ENCODE assay signal across 9 mouse cellular contexts in the genomic region with DNA sequence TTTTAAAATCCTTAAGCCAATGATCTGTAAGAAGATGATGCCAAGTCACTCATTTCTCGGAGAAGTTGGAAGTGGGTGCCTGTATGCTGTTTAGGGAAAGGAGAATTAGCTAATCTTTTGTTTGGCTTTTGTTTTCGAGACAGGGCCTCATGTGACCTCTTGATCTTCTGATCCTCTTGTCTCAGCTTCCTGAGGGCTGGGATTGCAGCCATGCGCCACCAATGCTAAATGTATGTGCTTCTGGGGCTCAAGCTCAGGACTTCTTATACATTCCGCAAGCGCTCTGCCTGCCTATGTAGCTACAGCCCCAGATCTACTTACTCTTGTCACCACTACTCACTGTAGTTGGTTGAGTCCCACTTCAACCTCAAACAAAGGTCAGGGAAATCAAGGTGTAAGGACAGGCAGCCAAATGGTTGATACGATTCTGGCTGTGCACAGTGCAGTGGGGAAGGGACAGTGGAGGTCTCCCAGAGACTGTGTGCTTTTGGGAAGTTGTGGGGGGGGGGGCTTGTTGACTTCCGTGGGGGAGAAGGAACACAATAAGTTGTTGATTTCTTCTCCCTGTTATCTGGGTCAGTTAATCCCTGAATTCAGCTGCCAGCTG. TPM values are rescaled to one million over a fixed set of nuclear protein-coding genes. Genes with fewer than 3 reads are reported as not detected.
DNase-seq lines count a peak whose midpoint lies in the region; ATAC-seq lines count a peak whose summit lies in the region.
"Had no signal": no experiment of that assay in that cellular context is flagged by ENCODE, and none has a peak within 500 bp of the region (broad histone marks: within the 10 kb centered on the region; RNA-seq: fewer than 3 reads in every experiment).

No protein-coding gene starts in this region.

- ATAC-seq in kidney, embryonic 14.5 days (ENCODE audit: low FRiP score, low TSS enrichment): no peak
- ATAC-seq in embryonic facial prominence, embryonic 14.5 days (ENCODE audit: low read depth): peak; percentile 15

- H3K9me3 ChIP-seq in kidney, embryonic 14.5 days (ENCODE audit: control insufficient read depth, low read length): no peaks in the 10 kb centered on the region
- no peaks in the 10 kb centered on the region for H3K9me3 ChIP-seq in embryonic facial prominence, embryonic 14.5 days (ENCODE audit: control insufficient read depth, low read length)
- H3K9me3 ChIP-seq: liver, embryonic 15.5 days had no signal

- no peak overlapping the region for H3K4me3 ChIP-seq in kidney, embryonic 14.5 days (ENCODE audit: low read length)
- H3K4me3 ChIP-seq in embryonic facial prominence, embryonic 14.5 days (ENCODE audit: low read depth, low read length): no peak overlapping the region
- H3K4me3 ChIP-seq: liver, embryonic 15.5 days had no signal

- no peak overlapping the region for H3K9ac ChIP-seq in kidney, embryonic 14.5 days (ENCODE audit: low read depth, low read length)
- H3K9ac ChIP-seq in embryonic facial prominence, embryonic 14.5 days (ENCODE audit: low read depth, low read length): no peak overlapping the region
- H3K9ac ChIP-seq: liver, embryonic 15.5 days had no signal

- intact Hi-C loops in heart, postnatal 10 days (cut with DNase I): no loop called here

- no peaks in the 10 kb centered on the region for H3K36me3 ChIP-seq in kidney, embryonic 14.5 days (ENCODE audit: control insufficient read depth, insufficient read depth, low read length)
- no peaks in the 10 kb centered on the region for H3K36me3 ChIP-seq in embryonic facial prominence, embryonic 14.5 days (ENCODE audit: control insufficient read depth, insufficient read depth, low read length)
- H3K36me3 ChIP-seq: G1E; liver, embryonic 15.5 days had no signal

- no peaks in the 10 kb centered on the region for H3K4me1 ChIP-seq in kidney, embryonic 14.5 days (ENCODE audit: control insufficient read depth, insufficient read depth, low read length)
- peaks cover 12% of the 10 kb centered on the region for H3K4me1 ChIP-seq in embryonic facial prominence, embryonic 14.5 days (ENCODE audit: control insufficient read depth, insufficient read depth, low read length)
- H3K4me1 ChIP-seq: liver, embryonic 15.5 days had no signal

- WGBS in kidney, embryonic 14.5 days: 52% methylated on average over 7 of the region's 7 CpGs
- 49% methylated on average over 7 of the region's 7 CpGs for WGBS in embryonic facial prominence, embryonic 14.5 days

- no peak for DNase-seq in kidney, adult 8-10 months
- DNase-seq in embryonic facial prominence, embryonic 14.5 days (ENCODE audit: low spot score): no peak
- DNase-seq in heart, postnatal 10 days: peak; percentile 9 to 17
- peak; percentile 37 for DNase-seq in lung, postnatal 36 days
- no peak for DNase-seq in cerebellum, adult 8-10 months
- no peak for DNase-seq in thymus, postnatal 25 days

- no peaks in the 10 kb centered on the region for H3K27me3 ChIP-seq in kidney, embryonic 14.5 days (ENCODE audit: control insufficient read depth, insufficient read depth, low read length)
- H3K27me3 ChIP-seq in embryonic facial prominence, embryonic 14.5 days (replicated peaks; ENCODE audit: control insufficient read depth, insufficient read depth, low read length): no peaks in the 10 kb centered on the region
- H3K27me3 ChIP-seq: liver, embryonic 15.5 days had no signal

- H3K4me2 ChIP-seq in kidney, embryonic 14.5 days (replicated peaks; ENCODE audit: low read depth, low read length): 0 out of 2 replicates have a peak overlapping the region, but pooled peaks have one; percentile 1
- peak overlapping the region; percentile 31; the same call in 1 of the 2 replicates for H3K4me2 ChIP-seq in embryonic facial prominence, embryonic 14.5 days (ENCODE audit: low read depth, low read length)
- H3K4me2 ChIP-seq: liver, embryonic 15.5 days had no signal

- no peak overlapping the region for H3K27ac ChIP-seq in kidney, embryonic 14.5 days (ENCODE audit: low read depth, low read length)
- H3K27ac ChIP-seq in embryonic facial prominence, embryonic 14.5 days (replicated peaks; ENCODE audit: low read depth, low read length): peak overlapping the region; percentile 61
- H3K27ac ChIP-seq: liver, embryonic 15.5 days had no signal

RNA-seq across cellular contexts. Expression of a gene that starts 24.8 kb away (rescaled TPM):
- 7.1 and 9.8 TPM in 2 replicates for polyA plus RNA-seq in kidney, embryonic 14.5 days (2014; fragmentation: Nextera tagmentation; extraction: Ambion mirVana)
- polyA plus RNA-seq in embryonic facial prominence, embryonic 14.5 days (2014; fragmentation: Nextera tagmentation; extraction: Ambion mirVana): 1.9 and 3.0 TPM in 2 replicates
- total RNA-seq in heart, postnatal 10 days (2021): 1 to 10 TPM; 4.5 to 5.6 TPM

RNA-seq across cellular contexts. Expression of a gene that starts 52.3 kb away (rescaled TPM):
- 20.5 and 23.3 TPM in 2 replicates for polyA plus RNA-seq in kidney, embryonic 14.5 days (2014; fragmentation: Nextera tagmentation; extraction: Ambion mirVana)
- polyA plus RNA-seq in embryonic facial prominence, embryonic 14.5 days (2014; fragmentation: Nextera tagmentation; extraction: Ambion mirVana): 29.7 and 32.3 TPM in 2 replicates
- 10 to 100 TPM; 20.4 to 39.3 TPM for total RNA-seq in heart, postnatal 10 days (2021)

Comparison
In these comparisons a context has a peak if more than half of its experiments do, and no peak if none do; other contexts are left out.
1. DNase-seq: peak in heart, postnatal 10 days (2 of 2) and lung, postnatal 36 days (single experiment); none in kidney, adult 8-10 months (0 of 2), embryonic facial prominence, embryonic 14.5 days (single experiment), cerebellum, adult 8-10 months (single experiment) and thymus, postnatal 25 days (single experiment).